Mouse (Mus musculus) MEL (cell line): ENCODE data around the gene Angptl7.

Source experiments
- E2F4 ChIP-seq: IDR thresholded peaks from 2 replicates; pipeline ENCODE4 v1.6.1; 2011; ENCODE audit warnings: low read depth, low read length, improper control_type of control experiment, borderline replicate concordance
- EP300 ChIP-seq, 2 experiments: IDR thresholded peaks; 2 replicates each; pipeline ENCODE4 v1.6.1; 2011; ENCODE audit warnings: improper control_type of control experiment in 2 of 2, low read length in 2 of 2, low read depth in 1 of 2, mild to moderate bottlenecking in 1 of 2
- POLR2A ChIP-seq, 2 experiments: IDR thresholded peaks; 2 replicates each; pipeline ENCODE4 v1.6.1; 2011 to 2012; ENCODE audit warnings: low read length in 2 of 2, mild to moderate bottlenecking in 2 of 2, control low read depth in 1 of 2, improper control_type of control experiment in 1 of 2, low read depth in 1 of 2, moderate library complexity in 1 of 2; ENCODE audit not compliant: control insufficient read depth in 1 of 2, insufficient read depth in 1 of 2, poor library complexity in 1 of 2
- TBP ChIP-seq: IDR thresholded peaks from 2 replicates; pipeline ENCODE4 v1.8.0; 2011; ENCODE audit warnings: low read depth, low read length, improper control_type of control experiment

DNA sequence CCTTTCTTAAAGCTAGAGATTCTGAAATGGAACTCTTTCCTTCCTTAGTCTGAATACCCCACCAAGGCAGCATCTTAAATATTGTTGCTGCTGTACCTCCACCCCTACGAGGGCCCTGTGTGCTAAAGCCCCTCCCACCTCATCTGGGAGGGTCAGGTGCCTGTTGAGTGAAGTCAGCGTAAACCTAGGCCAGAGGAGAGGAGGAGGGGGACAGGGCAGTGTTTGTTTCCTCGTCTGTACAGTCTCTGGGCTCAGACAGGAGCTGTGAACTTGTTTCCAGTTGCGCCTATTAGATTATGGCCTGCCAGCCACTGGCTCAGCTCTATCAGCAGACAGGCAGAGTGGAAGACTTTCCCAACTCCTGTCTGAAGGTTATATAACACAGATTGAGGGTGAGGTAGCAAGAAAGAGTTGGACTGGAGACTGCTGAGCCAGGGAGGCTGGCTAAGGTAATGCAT lies at the start of gene Angptl7:
- TF ChIP-seq E2F4 = no peak
- TF ChIP-seq EP300 (IDR thresholded peaks at IDR 0.05; ENCODE audit: low read depth in 1 of 2, low read length in 2 of 2) = no peak
- no peak for TF ChIP-seq TBP
- TF ChIP-seq POLR2A (IDR thresholded peaks at IDR 0.05; ENCODE audit: control insufficient read depth in 1 of 2, insufficient read depth in 1 of 2, low read depth in 1 of 2, low read length in 2 of 2, poor library complexity in 1 of 2) = no peak
